Mouse (Mus musculus) testis, adult 2 months (tissue): ENCODE results near the gene Fes.

Source experiments
- CTCF ChIP-seq: fragments of 200-500 bp; IDR thresholded peaks from 2 replicates; pipeline ENCODE4 v1.5.1; 2012; ENCODE audit warnings: low read depth, mild to moderate bottlenecking, inconsistent platforms, low read length, moderate library complexity; ENCODE audit not compliant: control insufficient read depth, insufficient read depth, insufficient replicate concordance
- POLR2A ChIP-seq: fragments of 200-500 bp; IDR thresholded peaks from 2 replicates; pipeline ENCODE4 v1.6.1; 2012; ENCODE audit warnings: low read depth, mild to moderate bottlenecking, inconsistent platforms, low read length, moderate library complexity; ENCODE audit not compliant: control insufficient read depth

- no peak for TF ChIP-seq POLR2A
- no peak for TF ChIP-seq CTCF
These were observed 38.6 kb upstream of the Fes start for GRCm38 (mm10) chr7:80426363-80426762.
